In genomic region chr4:69993226-69993625, GRCm38 (mm10) we compare ENCODE assay signal across 24 mouse cellular contexts.
"Had no signal": no experiment of that assay in that cellular context is flagged by ENCODE, and none has a peak within 500 bp of the region (broad histone marks: within the 10 kb centered on the region; RNA-seq: fewer than 3 reads in every experiment).

No protein-coding gene starts in this region.

- ATAC-seq: forebrain, embryonic 15.5 days; forebrain, postnatal 0 days; hindbrain, postnatal 0 days; intestine, embryonic 16.5 days had no signal

- H3K9ac ChIP-seq: forebrain, embryonic 15.5 days; forebrain, postnatal 0 days; heart, embryonic 12.5 days; hindbrain, embryonic 14.5 days; kidney, embryonic 15.5 days; limb, embryonic 13.5 days; limb, embryonic 15.5 days had no signal

- DNase-seq: forebrain, postnatal 0 days; gastrocnemius, postnatal 14 days; gastrocnemius, postnatal 36 days; heart, adult 18-20 months; heart, postnatal 10 days; kidney, adult 11 months; kidney, adult 2 months; kidney, adult 9 months; kidney, postnatal 14 days; kidney, postnatal 36 days; layer of hippocampus, adult 9-11 months; layer of hippocampus, postnatal 36 days; left cerebral cortex, postnatal 4 days had no signal

- H3K4me2 ChIP-seq: forebrain, embryonic 15.5 days; heart, embryonic 12.5 days; hindbrain, embryonic 14.5 days; kidney, embryonic 15.5 days; limb, embryonic 13.5 days; limb, embryonic 15.5 days; liver, embryonic 11.5 days had no signal

- H3K27ac ChIP-seq: forebrain, embryonic 15.5 days; heart, embryonic 10.5 days; hindbrain, embryonic 14.5 days; hindbrain, postnatal 0 days; kidney, embryonic 15.5 days; kidney, postnatal 0 days; limb, embryonic 13.5 days; limb, embryonic 15.5 days had no signal

- H3K4me1 ChIP-seq: forebrain, embryonic 15.5 days; heart, embryonic 10.5 days; heart, embryonic 12.5 days; kidney, embryonic 15.5 days; limb, embryonic 13.5 days; limb, embryonic 15.5 days had no signal

- H3K36me3 ChIP-seq: forebrain, embryonic 15.5 days; heart, embryonic 10.5 days; heart, embryonic 12.5 days; kidney, embryonic 15.5 days; limb, embryonic 13.5 days; limb, embryonic 15.5 days had no signal

- H3K4me3 ChIP-seq: forebrain, embryonic 15.5 days; heart, embryonic 10.5 days; heart, embryonic 12.5 days; kidney, embryonic 15.5 days; limb, embryonic 13.5 days; limb, embryonic 15.5 days had no signal

- H3K9me3 ChIP-seq: forebrain, embryonic 15.5 days; heart, embryonic 10.5 days; heart, embryonic 12.5 days; kidney, embryonic 15.5 days; limb, embryonic 13.5 days; limb, embryonic 15.5 days had no signal

- H3K27me3 ChIP-seq: forebrain, embryonic 15.5 days; heart, embryonic 12.5 days; kidney, embryonic 15.5 days; limb, embryonic 13.5 days; limb, embryonic 15.5 days had no signal
